Mouse (Mus musculus) c-Kit-negative CD71-positive TER-119-positive erythroid progenitor cells, embryonic 14.5 days (primary cell): ENCODE measurements around the gene Uchl4.

Experiments
- DNase-seq: peaks from one replicate; pipeline ENCODE4 v3.0.0-alpha.2; 2013; ENCODE audit warnings: low read depth, low spot score

Gene Uchl4

DNA sequence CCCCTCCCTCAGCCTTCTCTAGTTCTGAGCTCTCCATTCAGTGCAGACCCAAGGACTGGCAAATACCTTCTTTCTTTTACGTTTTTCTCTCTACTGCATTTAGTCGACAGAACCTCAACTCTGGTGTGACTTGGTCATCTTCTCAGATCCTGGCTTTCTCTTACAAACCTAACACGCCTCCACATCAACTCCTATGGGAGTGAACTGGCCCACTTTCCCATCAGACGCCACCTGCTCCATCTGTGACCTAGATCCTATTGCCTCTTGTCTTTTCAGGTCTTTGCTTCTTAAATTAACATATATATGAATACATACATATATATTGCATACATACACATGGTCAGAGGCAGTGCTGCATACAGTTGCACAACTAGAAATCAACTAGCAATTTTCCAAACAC lies 38.8 kb downstream of the Uchl4 start:
- no peak for DNase-seq

- DNase-seq, result no peak
Measured at GRCm38 (mm10) chr9:64274291-64274690, 39.3 kb downstream of the Uchl4 start.

- no peak for DNase-seq
Measured at GRCm38 (mm10) chr9:64274919-64275318, 39.9 kb downstream of the Uchl4 start.

GRCm38 (mm10) chr9:64277706-64278105 lies 42.7 kb downstream of the Uchl4 start:
- peak; percentile 69 for DNase-seq

GRCm38 (mm10) chr9:64278665-64279310 lies 43.8 kb downstream of the Uchl4 start:
- no peak for DNase-seq

DNA sequence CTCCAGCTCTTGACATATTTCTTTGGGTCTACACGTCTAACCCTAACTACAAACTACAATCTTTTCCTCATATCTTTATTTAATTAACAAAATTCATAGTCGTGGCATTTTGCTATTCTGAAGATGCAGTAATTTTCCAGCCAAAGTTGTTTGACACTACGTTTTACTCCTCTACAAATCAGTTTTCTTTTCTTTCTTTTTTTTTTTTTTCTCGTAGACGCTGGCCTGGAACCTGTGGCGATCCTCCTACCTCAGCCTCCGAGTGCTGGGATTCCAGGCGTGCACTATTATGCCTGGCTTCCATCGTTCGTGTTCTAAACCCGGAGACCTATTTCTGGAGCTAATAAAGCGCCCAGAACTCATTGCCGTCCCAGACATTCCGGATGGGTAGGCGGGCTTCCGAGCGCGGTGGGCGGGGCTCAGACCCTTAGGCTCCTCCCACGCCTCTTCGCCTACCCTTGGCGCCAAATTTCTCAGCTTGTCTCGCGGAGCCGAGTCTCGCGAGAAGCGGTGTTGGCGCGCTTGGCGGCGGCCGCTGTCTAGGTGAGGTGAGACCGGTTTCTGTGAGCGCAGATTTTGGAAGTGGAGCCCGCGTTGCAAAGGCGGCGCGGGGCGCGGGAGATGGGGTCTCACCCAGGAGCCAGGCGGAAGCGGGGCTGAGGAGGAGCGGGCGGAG lies 46.2 kb downstream of the Uchl4 start, which contains the start of gene Tipin:
Gene Tipin, plus strand, starts transcription at position 477 of the 676 bp plus-strand sequence.
- DNase-seq, result peak; percentile 93

DNA sequence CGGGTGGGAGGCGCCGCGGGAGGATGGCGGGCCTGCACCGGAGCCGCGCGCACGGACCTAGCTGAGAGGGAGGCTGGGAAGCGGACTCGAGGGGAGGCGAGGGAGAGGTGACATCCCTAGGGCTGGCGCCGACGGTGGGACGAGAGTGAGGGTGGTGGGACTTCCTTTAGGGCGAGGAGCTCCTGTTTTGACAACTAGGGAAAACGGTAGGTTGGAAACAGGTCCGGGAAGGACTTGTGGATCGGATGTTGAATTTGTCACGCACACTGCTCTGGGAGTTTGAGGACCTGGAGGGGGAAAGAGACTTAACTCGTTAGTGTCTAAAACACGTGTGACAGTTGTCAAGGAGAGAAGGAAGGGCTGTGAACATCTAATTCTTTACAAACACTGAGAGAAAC lies 46.8 kb downstream of the Uchl4 start:
- DNase-seq, result no peak

- peak; percentile 22 for DNase-seq
Measured at GRCm38 (mm10) chr9:64282404-64282987, 47.5 kb downstream of the Uchl4 start.
